Mouse (Mus musculus) hindbrain, embryonic 11.5 days (tissue): ENCODE data around the gene Ildr2. TPM values are rescaled to one million over a fixed set of nuclear protein-coding genes. Genes with fewer than 3 reads are reported as not detected.

ENCODE experiments used
- ATAC-seq: fragments of 200-750 bp; cut with Nextera tagmentation; 2 replicates; pipeline ENCODE4 v1.8.0; 2017; ENCODE audit warnings: mild to moderate bottlenecking, moderate TSS enrichment, moderate library complexity; ENCODE audit not compliant: low FRiP score
- DNase-seq: peaks from one replicate; pipeline ENCODE4 v3.0.0-alpha.2; 2015; ENCODE audit warnings: low spot score
- H3K27ac ChIP-seq: fragments of 300-500 bp; sonication (generic); 2 replicates; pipeline ENCODE4 v1.5.1; 2014; ENCODE audit warnings: mild to moderate bottlenecking, low read depth, low read length
- H3K27me3 ChIP-seq: fragments of 300-500 bp; sonication (generic); 2 replicates; pipeline ENCODE4 v1.6.1; 2014; ENCODE audit warnings: mild to moderate bottlenecking, low read length, moderate library complexity, mixed read lengths; ENCODE audit not compliant: control insufficient read depth, insufficient read depth
- H3K36me3 ChIP-seq: fragments of 300-500 bp; sonication (generic); 2 replicates; pipeline ENCODE4 v1.6.1; 2014; ENCODE audit warnings: mild to moderate bottlenecking, low read length, moderate library complexity, mixed read lengths; ENCODE audit not compliant: control insufficient read depth, insufficient read depth
- H3K4me1 ChIP-seq: fragments of 300-500 bp; sonication (generic); replicated peaks from 2 replicates; pipeline ENCODE4 v1.6.1; 2014; ENCODE audit warnings: low read length, mixed read lengths; ENCODE audit not compliant: control insufficient read depth, insufficient read depth
- H3K4me2 ChIP-seq: fragments of 300-500 bp; sonication (generic); replicated peaks from 2 replicates; pipeline ENCODE4 v1.6.1; 2014; ENCODE audit warnings: mild to moderate bottlenecking, low read depth, low read length
- H3K4me3 ChIP-seq: fragments of 300-500 bp; sonication (generic); 2 replicates; pipeline ENCODE4 v1.5.1; 2014; ENCODE audit warnings: low read depth, low read length
- H3K9ac ChIP-seq: fragments of 300-500 bp; sonication (generic); 2 replicates; pipeline ENCODE4 v1.6.1; 2014; ENCODE audit warnings: low read depth, low read length
- H3K9me3 ChIP-seq: fragments of 300-500 bp; sonication (generic); 2 replicates; pipeline ENCODE4 v1.6.1; 2016; ENCODE audit warnings: low read length; ENCODE audit not compliant: control insufficient read depth
- WGBS: fragments of 180-500 bp; shearing (Covaris S2); extraction: QIAGEN DNeasy Blood & Tissue Kit; methylation state at CpG from one replicate; pipeline ENCODE4 v1.1.7; 2014; 5-methylcytosine and 5-hydroxymethylcytosine counted together
- polyA plus RNA-seq: library from polyadenylated mRNA; unstranded; fragments of >200 nt; fragmentation: Nextera tagmentation; extraction: Ambion mirVana; gene quantifications from 2 replicates; pipeline ENCODE4 v1.2.1, GENCODE M21; 2014

Gene Ildr2
- polyA plus RNA-seq, 1 experiment from 2014 or later = 7.2 TPM

- Histone ChIP-seq H3K4me2 (no peak overlapping the region), H3K9ac (no peak overlapping the region), H3K4me3 (no peak overlapping the region), H3K27ac (no peak overlapping the region), H3K36me3 (no peaks in the 10 kb centered on the region), H3K9me3 (no peaks in the 10 kb centered on the region), H3K4me1 (no peaks in the 10 kb centered on the region), H3K27me3 (no peaks in the 10 kb centered on the region)
- ATAC-seq (no peak), DNase-seq (no peak)
- 57% methylated on average over 2 of the region's 2 CpGs for WGBS
Observed at GRCm38 (mm10) chr1:166342060-166342459, 88.1 kb downstream of the Ildr2 start.

- no peaks in the 10 kb centered on the region for H3K4me1 ChIP-seq
- no peak for DNase-seq
- H3K4me3 ChIP-seq = no peak overlapping the region
- H3K9ac ChIP-seq = no peak overlapping the region
- H3K27me3 ChIP-seq = no peaks in the 10 kb centered on the region
- no peaks in the 10 kb centered on the region for H3K36me3 ChIP-seq
- no peak for ATAC-seq
- H3K4me2 ChIP-seq = no peak overlapping the region
- H3K9me3 ChIP-seq = no peaks in the 10 kb centered on the region
- no peak overlapping the region for H3K27ac ChIP-seq
- WGBS = 89% methylated on average over 1 of the region's 1 CpGs
Observed at GRCm38 (mm10) chr1:166342539-166342938, 88.6 kb downstream of the Ildr2 start.

GRCm38 (mm10) chr1:166343586-166343985 lies 89.6 kb downstream of the Ildr2 start:
- no peak overlapping the region for H3K9ac ChIP-seq
- no peaks in the 10 kb centered on the region for H3K27me3 ChIP-seq
- no peaks in the 10 kb centered on the region for H3K36me3 ChIP-seq
- H3K27ac ChIP-seq = no peak overlapping the region
- H3K4me1 ChIP-seq = no peaks in the 10 kb centered on the region
- 54% methylated on average over 5 of the region's 5 CpGs for WGBS
- no peak overlapping the region for H3K4me3 ChIP-seq
- ATAC-seq (no peak), DNase-seq (no peak)
- H3K4me2 ChIP-seq = no peak overlapping the region
- no peaks in the 10 kb centered on the region for H3K9me3 ChIP-seq

- 49% methylated on average over 8 of the region's 8 CpGs for WGBS
- Histone ChIP-seq H3K4me2 (no peak overlapping the region), H3K27me3 (no peaks in the 10 kb centered on the region; the same call in 1 of the 2 replicates), H3K36me3 (no peaks in the 10 kb centered on the region), H3K9ac (no peak overlapping the region), H3K9me3 (no peaks in the 10 kb centered on the region), H3K4me3 (no peak overlapping the region), H3K27ac (no peak overlapping the region), H3K4me1 (no peaks in the 10 kb centered on the region)
- ATAC-seq (peak; percentile 59), DNase-seq (peak; percentile 47)
Observed at GRCm38 (mm10) chr1:166344300-166345077, 90.5 kb downstream of the Ildr2 start.

- no peaks in the 10 kb centered on the region for H3K9me3 ChIP-seq
- ATAC-seq (no peak), DNase-seq (no peak)
- no peak overlapping the region for H3K27ac ChIP-seq
- H3K4me3 ChIP-seq = no peak overlapping the region
- no peak overlapping the region for H3K9ac ChIP-seq
- H3K4me1 ChIP-seq = no peaks in the 10 kb centered on the region
- no peaks in the 10 kb centered on the region; the same call in 1 of the 2 replicates for H3K27me3 ChIP-seq
- WGBS = 91% methylated on average over 6 of the region's 6 CpGs
- H3K36me3 ChIP-seq = no peaks in the 10 kb centered on the region
- no peak overlapping the region for H3K4me2 ChIP-seq
Observed at GRCm38 (mm10) chr1:166345602-166346001, 91.7 kb downstream of the Ildr2 start.

- DNase-seq = no peak
- no peaks in the 10 kb centered on the region for H3K36me3 ChIP-seq
- no peak overlapping the region for H3K27ac ChIP-seq
- no peak overlapping the region for H3K9ac ChIP-seq
- H3K9me3 ChIP-seq = no peaks in the 10 kb centered on the region
- H3K27me3 ChIP-seq = no peaks in the 10 kb centered on the region; the same call in 1 of the 2 replicates
- no peak for ATAC-seq
- WGBS = 81% methylated on average over 3 of the region's 3 CpGs
- H3K4me1 ChIP-seq = no peaks in the 10 kb centered on the region
- H3K4me2 ChIP-seq = no peak overlapping the region
- no peak overlapping the region for H3K4me3 ChIP-seq
Observed at GRCm38 (mm10) chr1:166346906-166347305, 93.0 kb downstream of the Ildr2 start.

- Histone ChIP-seq H3K36me3 (no peaks in the 10 kb centered on the region), H3K9ac (no peak overlapping the region), H3K27me3 (no peaks in the 10 kb centered on the region; the same call in 1 of the 2 replicates), H3K27ac (no peak overlapping the region), H3K4me1 (no peaks in the 10 kb centered on the region), H3K9me3 (no peaks in the 10 kb centered on the region), H3K4me2 (no peak overlapping the region), H3K4me3 (no peak overlapping the region)
- WGBS = 60% methylated on average over 3 of the region's 3 CpGs
- DNase-seq = no peak
- ATAC-seq = no peak
Observed at GRCm38 (mm10) chr1:166349341-166349740, 95.4 kb downstream of the Ildr2 start.

GRCm38 (mm10) chr1:166349751-166350150 lies 95.8 kb downstream of the Ildr2 start:
- H3K27me3 ChIP-seq = no peaks in the 10 kb centered on the region; the same call in 1 of the 2 replicates
- H3K4me3 ChIP-seq = no peak overlapping the region
- DNase-seq = no peak
- H3K9ac ChIP-seq = no peak overlapping the region
- H3K4me1 ChIP-seq = no peaks in the 10 kb centered on the region
- ATAC-seq = no peak
- H3K4me2 ChIP-seq = no peak overlapping the region
- H3K9me3 ChIP-seq = no peaks in the 10 kb centered on the region
- 76% methylated on average over 11 of the region's 11 CpGs for WGBS
- H3K27ac ChIP-seq = no peak overlapping the region
- H3K36me3 ChIP-seq = no peaks in the 10 kb centered on the region
